Comparison of ENCODE assay signal across 19 mouse cellular contexts in genomic region chr17:74942984-74943801, GRCm38 (mm10).
DNase-seq lines count a peak whose midpoint lies in the region; ATAC-seq lines count a peak whose summit lies in the region.
"Had no signal": no experiment of that assay in that cellular context is flagged by ENCODE, and none has a peak within 500 bp of the region (broad histone marks: within the 10 kb centered on the region; RNA-seq: fewer than 3 reads in every experiment).

No protein-coding gene starts in this region.

- ATAC-seq in embryonic facial prominence, embryonic 13.5 days (ENCODE audit: insufficient number of reproducible peaks, insufficient read depth, low FRiP score, low TSS enrichment, low read depth): no peak
- ATAC-seq in heart, embryonic 13.5 days (ENCODE audit: extremely low read depth, insufficient number of reproducible peaks, low FRiP score, low TSS enrichment): no peak
- ATAC-seq in midbrain, embryonic 13.5 days: peak; percentile 34; the same call in 1 of the 2 replicates
- no peak for ATAC-seq in midbrain, embryonic 15.5 days (replicated peaks)
- ATAC-seq in limb, embryonic 15.5 days (ENCODE audit: insufficient number of reproducible peaks, low FRiP score, low TSS enrichment, low read depth): no peak
- ATAC-seq in megakaryocyte, adult 5-6 weeks (ENCODE audit: poor library complexity, severe bottlenecking): no peak
- ATAC-seq: intestine, postnatal 0 days; Patski had no signal

- no peak overlapping the region for H3K9ac ChIP-seq in embryonic facial prominence, embryonic 13.5 days
- H3K9ac ChIP-seq in heart, embryonic 13.5 days: no peak overlapping the region
- no peak overlapping the region for H3K9ac ChIP-seq in midbrain, embryonic 13.5 days (replicated peaks)
- no peak overlapping the region for H3K9ac ChIP-seq in midbrain, embryonic 15.5 days
- no peak overlapping the region for H3K9ac ChIP-seq in limb, embryonic 15.5 days
- H3K9ac ChIP-seq: embryonic facial prominence, embryonic 12.5 days; hindbrain, embryonic 15.5 days; liver, embryonic 14.5 days; neural tube, embryonic 12.5 days had no signal

- intact Hi-C loops in heart, postnatal 36 days (cut with DNase I): no loop called here

- no peaks in the 10 kb centered on the region for H3K27me3 ChIP-seq in embryonic facial prominence, embryonic 13.5 days
- no peaks in the 10 kb centered on the region for H3K27me3 ChIP-seq in embryonic facial prominence, embryonic 10.5 days (replicated peaks; ENCODE audit: low read depth, poor library complexity, severe bottlenecking)
- H3K27me3 ChIP-seq in heart, embryonic 13.5 days (replicated peaks): no peaks in the 10 kb centered on the region
- no peaks in the 10 kb centered on the region for H3K27me3 ChIP-seq in midbrain, embryonic 13.5 days
- H3K27me3 ChIP-seq in midbrain, embryonic 15.5 days (replicated peaks): no peaks in the 10 kb centered on the region
- no peaks in the 10 kb centered on the region for H3K27me3 ChIP-seq in limb, embryonic 15.5 days
- H3K27me3 ChIP-seq: embryonic facial prominence, embryonic 12.5 days; hindbrain, embryonic 15.5 days; neural tube, embryonic 12.5 days had no signal

- no peaks in the 10 kb centered on the region for H3K9me3 ChIP-seq in embryonic facial prominence, embryonic 13.5 days
- no peaks in the 10 kb centered on the region for H3K9me3 ChIP-seq in embryonic facial prominence, embryonic 10.5 days
- H3K9me3 ChIP-seq in heart, embryonic 13.5 days: no peaks in the 10 kb centered on the region
- no peaks in the 10 kb centered on the region for H3K9me3 ChIP-seq in midbrain, embryonic 13.5 days
- no peaks in the 10 kb centered on the region for H3K9me3 ChIP-seq in midbrain, embryonic 15.5 days
- no peaks in the 10 kb centered on the region for H3K9me3 ChIP-seq in limb, embryonic 15.5 days
- H3K9me3 ChIP-seq: embryonic facial prominence, embryonic 12.5 days; hindbrain, embryonic 15.5 days; neural tube, embryonic 12.5 days had no signal

- H3K4me2 ChIP-seq in embryonic facial prominence, embryonic 13.5 days: no peak overlapping the region; the same call in 1 of the 2 replicates
- no peak overlapping the region for H3K4me2 ChIP-seq in heart, embryonic 13.5 days
- H3K4me2 ChIP-seq in midbrain, embryonic 13.5 days (replicated peaks): no peak overlapping the region
- H3K4me2 ChIP-seq in midbrain, embryonic 15.5 days: no peak overlapping the region
- no peak overlapping the region for H3K4me2 ChIP-seq in limb, embryonic 15.5 days
- H3K4me2 ChIP-seq: embryonic facial prominence, embryonic 12.5 days; hindbrain, embryonic 15.5 days; neural tube, embryonic 12.5 days had no signal

- peak overlapping the region; percentile 11 for H3K27ac ChIP-seq in embryonic facial prominence, embryonic 13.5 days
- H3K27ac ChIP-seq in embryonic facial prominence, embryonic 10.5 days (replicated peaks): no peak overlapping the region
- H3K27ac ChIP-seq in heart, embryonic 13.5 days (replicated peaks): peak overlapping the region; percentile 8; the same call in 1 of the 2 replicates
- H3K27ac ChIP-seq in midbrain, embryonic 13.5 days: no peak overlapping the region
- no peak overlapping the region for H3K27ac ChIP-seq in midbrain, embryonic 15.5 days
- H3K27ac ChIP-seq in limb, embryonic 15.5 days: 0 out of 2 replicates have a peak overlapping the region, but pooled peaks have one; percentile 9
- H3K27ac ChIP-seq: embryonic facial prominence, embryonic 12.5 days; gastrocnemius, adult 2 months; hindbrain, embryonic 15.5 days; liver, embryonic 14.5 days; neural tube, embryonic 12.5 days had no signal

- H3K36me3 ChIP-seq in embryonic facial prominence, embryonic 13.5 days: no peaks in the 10 kb centered on the region
- H3K36me3 ChIP-seq in embryonic facial prominence, embryonic 10.5 days (replicated peaks): no peaks in the 10 kb centered on the region
- H3K36me3 ChIP-seq in heart, embryonic 13.5 days: no peaks in the 10 kb centered on the region
- no peaks in the 10 kb centered on the region for H3K36me3 ChIP-seq in midbrain, embryonic 13.5 days
- H3K36me3 ChIP-seq in midbrain, embryonic 15.5 days (replicated peaks): no peaks in the 10 kb centered on the region
- H3K36me3 ChIP-seq in limb, embryonic 15.5 days: no peaks in the 10 kb centered on the region
- H3K36me3 ChIP-seq: embryonic facial prominence, embryonic 12.5 days; hindbrain, embryonic 15.5 days; neural tube, embryonic 12.5 days had no signal

- H3K4me3 ChIP-seq in embryonic facial prominence, embryonic 13.5 days: no peak overlapping the region
- no peak overlapping the region for H3K4me3 ChIP-seq in embryonic facial prominence, embryonic 10.5 days
- no peak overlapping the region for H3K4me3 ChIP-seq in heart, embryonic 13.5 days
- H3K4me3 ChIP-seq in midbrain, embryonic 13.5 days (replicated peaks): no peak overlapping the region
- H3K4me3 ChIP-seq in midbrain, embryonic 15.5 days: no peak overlapping the region
- H3K4me3 ChIP-seq in limb, embryonic 15.5 days: no peak overlapping the region
- H3K4me3 ChIP-seq: embryonic facial prominence, embryonic 12.5 days; gastrocnemius, adult 2 months; hindbrain, embryonic 15.5 days; neural tube, embryonic 12.5 days had no signal

- no peak for DNase-seq in embryonic facial prominence, embryonic 10.5 days (ENCODE audit: low spot score)
- no peak for DNase-seq in heart, postnatal 36 days
- DNase-seq: adrenal gland, adult 8-10 months; cerebellum, adult 9-11 months; gastrocnemius, adult 2 months; right cerebral cortex, adult 18-20 months; thymus, postnatal 36 days had no signal

- 62% methylated on average over 10 of the region's 10 CpGs for WGBS in embryonic facial prominence, embryonic 13.5 days
- 77% methylated on average over 10 of the region's 10 CpGs for WGBS in embryonic facial prominence, embryonic 10.5 days
- 71% methylated on average over 10 of the region's 10 CpGs for WGBS in heart, embryonic 13.5 days
- WGBS in midbrain, embryonic 13.5 days: 76% methylated on average over 10 of the region's 10 CpGs
- WGBS in midbrain, embryonic 15.5 days: 70% methylated on average over 10 of the region's 10 CpGs
- 52% methylated on average over 10 of the region's 10 CpGs for WGBS in limb, embryonic 15.5 days

- peaks cover 19% of the 10 kb centered on the region for H3K4me1 ChIP-seq in embryonic facial prominence, embryonic 13.5 days
- peaks cover 7% of the 10 kb centered on the region for H3K4me1 ChIP-seq in embryonic facial prominence, embryonic 10.5 days
- H3K4me1 ChIP-seq in heart, embryonic 13.5 days: peaks cover 5% of the 10 kb centered on the region
- H3K4me1 ChIP-seq in midbrain, embryonic 13.5 days (replicated peaks): no peaks in the 10 kb centered on the region
- no peaks in the 10 kb centered on the region for H3K4me1 ChIP-seq in midbrain, embryonic 15.5 days
- peaks cover 11% of the 10 kb centered on the region for H3K4me1 ChIP-seq in limb, embryonic 15.5 days
- H3K4me1 ChIP-seq: embryonic facial prominence, embryonic 12.5 days; neural tube, embryonic 12.5 days had no signal

Comparison
In these comparisons a context has a peak if more than half of its experiments do, and no peak if none do; other contexts are left out.
1. H3K27ac ChIP-seq: peak in embryonic facial prominence, embryonic 13.5 days (single experiment), heart, embryonic 13.5 days (single experiment) and limb, embryonic 15.5 days (single experiment); none in embryonic facial prominence, embryonic 10.5 days (single experiment), midbrain, embryonic 13.5 days (single experiment) and midbrain, embryonic 15.5 days (single experiment).